Mouse (Mus musculus) neural tube, embryonic 15.5 days (tissue): ENCODE results near the gene Btbd16. TPM values are rescaled to one million over a fixed set of nuclear protein-coding genes. Genes with fewer than 3 reads are reported as not detected.

Experiments
- ATAC-seq: fragments of 200-750 bp; cut with Nextera tagmentation; 2 replicates; pipeline ENCODE4 v1.8.0; 2017; ENCODE audit warnings: mild to moderate bottlenecking, moderate TSS enrichment, moderate library complexity; ENCODE audit not compliant: low FRiP score
- H3K27ac ChIP-seq: fragments of 300-500 bp; sonication (generic); replicated peaks from 2 replicates; pipeline ENCODE4 v1.5.1; 2015; ENCODE audit warnings: mild to moderate bottlenecking, inconsistent platforms
- H3K27me3 ChIP-seq: fragments of 300-500 bp; sonication (generic); replicated peaks from 2 replicates; pipeline ENCODE4 v1.6.1; 2015; ENCODE audit warnings: inconsistent platforms
- H3K36me3 ChIP-seq: fragments of 300-500 bp; sonication (generic); 2 replicates; pipeline ENCODE4 v1.6.1; 2015; ENCODE audit warnings: inconsistent platforms
- H3K4me1 ChIP-seq: fragments of 300-500 bp; sonication (generic); 2 replicates; pipeline ENCODE4 v1.6.1; 2015; ENCODE audit warnings: inconsistent platforms
- H3K4me2 ChIP-seq: fragments of 300-500 bp; sonication (generic); 2 replicates; pipeline ENCODE4 v1.6.1; 2015; ENCODE audit warnings: inconsistent platforms, mild to moderate bottlenecking, moderate library complexity
- H3K4me3 ChIP-seq: fragments of 300-500 bp; sonication (generic); replicated peaks from 2 replicates; pipeline ENCODE4 v1.5.1; 2015; ENCODE audit warnings: mild to moderate bottlenecking, inconsistent platforms
- H3K9ac ChIP-seq: fragments of 300-500 bp; sonication (generic); replicated peaks from 2 replicates; pipeline ENCODE4 v1.6.1; 2015; ENCODE audit warnings: mild to moderate bottlenecking, inconsistent platforms
- H3K9me3 ChIP-seq: fragments of 300-500 bp; sonication (generic); replicated peaks from 2 replicates; pipeline ENCODE4 v1.6.1; 2016; ENCODE audit warnings: inconsistent platforms
- WGBS: fragments of 180-500 bp; shearing (Covaris S2); methylation state at CpG from one replicate; pipeline ENCODE4 v1.1.7; 2015; ENCODE audit warnings: mixed read lengths; 5-methylcytosine and 5-hydroxymethylcytosine counted together
- polyA plus RNA-seq: library from polyadenylated mRNA; unstranded; fragments of >200 nt; fragmentation: Nextera tagmentation; extraction: Ambion mirVana; gene quantifications from 2 replicates; pipeline ENCODE4 v1.2.1, GENCODE M21; 2015

Gene Btbd16
- polyA plus RNA-seq, 1 experiment from 2014 or later: not detected

- no peak overlapping the region for H3K4me2 ChIP-seq
- H3K4me1 ChIP-seq: no peaks in the 10 kb centered on the region
- no peaks in the 10 kb centered on the region for H3K36me3 ChIP-seq
- no peak overlapping the region for H3K4me3 ChIP-seq
- no peak for ATAC-seq
- H3K9me3 ChIP-seq: no peaks in the 10 kb centered on the region
- H3K9ac ChIP-seq: no peak overlapping the region
- H3K27me3 ChIP-seq: no peaks in the 10 kb centered on the region
- 94% methylated on average over 4 of the region's 4 CpGs for WGBS
- no peak overlapping the region for H3K27ac ChIP-seq
Measured at GRCm38 (mm10) chr7:130801811-130802210, 27.9 kb downstream of the Btbd16 start.

GRCm38 (mm10) chr7:130803251-130803825 lies 29.5 kb downstream of the Btbd16 start:
- Histone ChIP-seq H3K4me1 (0 out of 2 replicates have a peak, but pooled peaks cover 5% of the 10 kb centered on the region), H3K4me2 (no peak overlapping the region), H3K9me3 (no peaks in the 10 kb centered on the region), H3K4me3 (no peak overlapping the region), H3K9ac (no peak overlapping the region), H3K36me3 (no peaks in the 10 kb centered on the region), H3K27me3 (no peaks in the 10 kb centered on the region), H3K27ac (no peak overlapping the region)
- WGBS: 84% methylated on average over 8 of the region's 8 CpGs
- no peak for ATAC-seq

- Histone ChIP-seq H3K9ac (no peak overlapping the region), H3K36me3 (no peaks in the 10 kb centered on the region), H3K4me3 (no peak overlapping the region), H3K27me3 (no peaks in the 10 kb centered on the region), H3K27ac (no peak overlapping the region), H3K4me2 (no peak overlapping the region), H3K4me1 (0 out of 2 replicates have a peak, but pooled peaks cover 5% of the 10 kb centered on the region), H3K9me3 (no peaks in the 10 kb centered on the region)
- 86% methylated on average over 5 of the region's 5 CpGs for WGBS
- ATAC-seq: no peak
Measured at GRCm38 (mm10) chr7:130804991-130805390, 31.1 kb downstream of the Btbd16 start.

- Histone ChIP-seq H3K27ac (no peak overlapping the region; the same call in 1 of the 2 replicates), H3K27me3 (no peaks in the 10 kb centered on the region), H3K36me3 (no peaks in the 10 kb centered on the region), H3K4me2 (no peak overlapping the region), H3K9me3 (no peaks in the 10 kb centered on the region), H3K4me3 (no peak overlapping the region), H3K9ac (no peak overlapping the region), H3K4me1 (0 out of 2 replicates have a peak, but pooled peaks cover 5% of the 10 kb centered on the region)
- 65% methylated on average over 8 of the region's 8 CpGs for WGBS
- ATAC-seq: no peak
Measured at GRCm38 (mm10) chr7:130807749-130808148, 33.9 kb downstream of the Btbd16 start.

GRCm38 (mm10) chr7:130808694-130809093 lies 34.8 kb downstream of the Btbd16 start:
- 70% methylated on average over 6 of the region's 6 CpGs for WGBS
- Histone ChIP-seq H3K9ac (no peak overlapping the region), H3K27me3 (no peaks in the 10 kb centered on the region), H3K4me3 (no peak overlapping the region), H3K9me3 (no peaks in the 10 kb centered on the region), H3K4me2 (no peak overlapping the region), H3K4me1 (0 out of 2 replicates have a peak, but pooled peaks cover 5% of the 10 kb centered on the region), H3K27ac (no peak overlapping the region), H3K36me3 (no peaks in the 10 kb centered on the region)
- no peak for ATAC-seq

- H3K9me3 ChIP-seq: no peaks in the 10 kb centered on the region
- WGBS: 93% methylated on average over 4 of the region's 4 CpGs
- no peak overlapping the region for H3K27ac ChIP-seq
- H3K4me2 ChIP-seq: no peak overlapping the region
- 0 out of 2 replicates have a peak, but pooled peaks cover 5% of the 10 kb centered on the region for H3K4me1 ChIP-seq
- H3K27me3 ChIP-seq: no peaks in the 10 kb centered on the region
- no peak overlapping the region for H3K9ac ChIP-seq
- no peak for ATAC-seq
- H3K36me3 ChIP-seq: no peaks in the 10 kb centered on the region
- H3K4me3 ChIP-seq: no peak overlapping the region
Measured at GRCm38 (mm10) chr7:130810238-130810637, 36.4 kb downstream of the Btbd16 start.

- no peaks in the 10 kb centered on the region for H3K36me3 ChIP-seq
Measured at GRCm38 (mm10) chr7:130812407-130812806, 38.5 kb downstream of the Btbd16 start.

GRCm38 (mm10) chr7:130815601-130816000 lies 41.7 kb downstream of the Btbd16 start:
- no peaks in the 10 kb centered on the region for H3K9me3 ChIP-seq
- no peak overlapping the region for H3K4me2 ChIP-seq
- no peaks in the 10 kb centered on the region for H3K27me3 ChIP-seq
- no peaks in the 10 kb centered on the region for H3K36me3 ChIP-seq
- no peak overlapping the region for H3K27ac ChIP-seq
- 98% methylated on average over 10 of the region's 10 CpGs for WGBS
- no peak overlapping the region for H3K4me3 ChIP-seq
- H3K4me1 ChIP-seq: no peaks in the 10 kb centered on the region
- no peak overlapping the region for H3K9ac ChIP-seq
- no peak for ATAC-seq

More at GRCm38 (mm10) chr7:130812407-130812806, 38.5 kb downstream of the Btbd16 start:
- no peak overlapping the region for H3K27ac ChIP-seq
- 44% methylated on average over 16 of the region's 16 CpGs for WGBS
- H3K27me3 ChIP-seq: no peaks in the 10 kb centered on the region
- ATAC-seq: no peak
- no peaks in the 10 kb centered on the region for H3K9me3 ChIP-seq
- H3K4me2 ChIP-seq: no peak overlapping the region
- 0 out of 2 replicates have a peak, but pooled peaks cover 3% of the 10 kb centered on the region for H3K4me1 ChIP-seq
- H3K4me3 ChIP-seq: no peak overlapping the region
- H3K9ac ChIP-seq: no peak overlapping the region

- Histone ChIP-seq H3K4me2 (no peak overlapping the region), H3K27ac (no peak overlapping the region), H3K9ac (no peak overlapping the region), H3K27me3 (no peaks in the 10 kb centered on the region), H3K9me3 (no peaks in the 10 kb centered on the region), H3K4me3 (no peak overlapping the region), H3K4me1 (no peaks in the 10 kb centered on the region), H3K36me3 (no peaks in the 10 kb centered on the region)
- 84% methylated on average over 7 of the region's 7 CpGs for WGBS
- ATAC-seq: no peak
Measured at GRCm38 (mm10) chr7:130816243-130816642, 42.4 kb downstream of the Btbd16 start.

GRCm38 (mm10) chr7:130818813-130819212 lies 44.9 kb downstream of the Btbd16 start:
- Histone ChIP-seq H3K9me3 (no peaks in the 10 kb centered on the region), H3K27ac (no peak overlapping the region), H3K4me3 (no peak overlapping the region), H3K36me3 (no peaks in the 10 kb centered on the region), H3K4me2 (no peak overlapping the region), H3K4me1 (no peaks in the 10 kb centered on the region), H3K27me3 (no peaks in the 10 kb centered on the region), H3K9ac (no peak overlapping the region)
- 73% methylated on average over 5 of the region's 5 CpGs for WGBS
- no peak for ATAC-seq

GRCm38 (mm10) chr7:130819624-130820023 lies 45.8 kb downstream of the Btbd16 start:
- Histone ChIP-seq H3K36me3 (no peaks in the 10 kb centered on the region), H3K4me2 (no peak overlapping the region), H3K9me3 (no peaks in the 10 kb centered on the region), H3K9ac (no peak overlapping the region), H3K27me3 (no peaks in the 10 kb centered on the region), H3K4me1 (no peaks in the 10 kb centered on the region), H3K4me3 (no peak overlapping the region), H3K27ac (no peak overlapping the region)
- WGBS: 63% methylated on average over 10 of the region's 10 CpGs
- ATAC-seq: no peak

GRCm38 (mm10) chr7:130823992-130824391 lies 50.1 kb downstream of the Btbd16 start:
- 83% methylated on average over 9 of the region's 9 CpGs for WGBS
- no peak for ATAC-seq
- Histone ChIP-seq H3K9me3 (no peaks in the 10 kb centered on the region), H3K4me2 (no peak overlapping the region), H3K9ac (no peak overlapping the region), H3K27me3 (no peaks in the 10 kb centered on the region), H3K4me1 (no peaks in the 10 kb centered on the region), H3K27ac (no peak overlapping the region), H3K4me3 (no peak overlapping the region), H3K36me3 (no peaks in the 10 kb centered on the region)
